Mouse (Mus musculus): ENCODE results near the gene Nck2.

- TF ChIP-seq GATA1 (IDR thresholded peaks at IDR 0.05; ENCODE audit: borderline replicate concordance, low read length) (no peak), FLI1 (IDR thresholded peaks at IDR 0.05; ENCODE audit: low read length) (no peak)
Observed at GRCm38 (mm10) chr1:43414228-43414627, 30.2 kb upstream of the Nck2 start.

Measured in megakaryocyte, embryonic 14.5 days (primary cell).